Mouse (Mus musculus): ENCODE measurements around the gene Mapkbp1. TPM values are rescaled to one million over a fixed set of nuclear protein-coding genes. Genes with fewer than 3 reads are reported as not detected.

Mapkbp1 gene
- polyA plus RNA-seq, 1 experiment: 6.4 TPM

DNA sequence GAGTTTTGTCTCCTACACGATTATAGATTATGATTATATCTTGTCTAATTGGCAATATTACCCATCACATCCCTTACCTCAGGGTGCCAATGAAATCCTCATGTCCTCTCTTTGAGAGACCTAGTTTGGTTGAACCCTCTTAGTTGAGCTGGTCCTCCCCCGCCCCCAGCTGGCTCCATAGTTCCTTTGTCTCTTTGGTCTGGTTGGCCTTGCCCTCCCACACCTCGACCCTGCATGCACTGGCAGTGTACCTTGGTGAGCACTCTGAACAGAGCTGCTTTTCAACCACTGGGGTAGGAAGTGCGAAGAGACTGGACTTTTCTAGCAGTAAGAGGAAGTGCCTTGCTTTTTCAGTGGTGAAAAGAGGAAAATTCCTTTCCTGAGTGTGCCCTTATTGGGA, 29.5 kb downstream of the Mapkbp1 start:
- H3K4me3 ChIP-seq: no peak overlapping the region
- H3K4me2 ChIP-seq (ENCODE audit: low read depth): no peak overlapping the region
- no peak overlapping the region for H3ac ChIP-seq (ENCODE audit: control insufficient read depth, insufficient read length)
- H3K27me3 ChIP-seq (ENCODE audit: control insufficient read depth, insufficient read depth, insufficient read length): no peaks in the 10 kb centered on the region
- H3K36me3 ChIP-seq (ENCODE audit: control insufficient read depth, insufficient read depth): no peaks in the 10 kb centered on the region
- no peaks in the 10 kb centered on the region for H3K79me2 ChIP-seq (ENCODE audit: control insufficient read depth, insufficient read depth)
- TF ChIP-seq TCF12 (IDR thresholded peaks at IDR 0.05; ENCODE audit: insufficient read depth, poor library complexity, severe bottlenecking): no peak
- TF ChIP-seq POLR2A (IDR thresholded peaks at IDR 0.05; ENCODE audit: insufficient read length, low read depth): no peak
- TF ChIP-seq E2F4 (IDR thresholded peaks at IDR 0.05; ENCODE audit: insufficient read depth): no peak
- no peak for TF ChIP-seq SRF (IDR thresholded peaks at IDR 0.05; ENCODE audit: control insufficient read depth, insufficient read length, low read depth)
- TF ChIP-seq CEBPB (IDR thresholded peaks at IDR 0.05; ENCODE audit: insufficient read depth, poor library complexity, severe bottlenecking): no peak
- no peak for TF ChIP-seq REST (IDR thresholded peaks at IDR 0.05; ENCODE audit: insufficient read depth, insufficient read length)
- no peak for TF ChIP-seq TCF3 (IDR thresholded peaks at IDR 0.05; ENCODE audit: insufficient read length, low read depth)
- TF ChIP-seq POLR2AphosphoS2 (IDR thresholded peaks at IDR 0.05; ENCODE audit: insufficient read length, low read depth): no peak
- TF ChIP-seq MYOD1 (IDR thresholded peaks at IDR 0.05; ENCODE audit: control insufficient read depth in 1 of 3, insufficient read length in 2 of 3, low read depth in 2 of 3): no peak

DNA sequence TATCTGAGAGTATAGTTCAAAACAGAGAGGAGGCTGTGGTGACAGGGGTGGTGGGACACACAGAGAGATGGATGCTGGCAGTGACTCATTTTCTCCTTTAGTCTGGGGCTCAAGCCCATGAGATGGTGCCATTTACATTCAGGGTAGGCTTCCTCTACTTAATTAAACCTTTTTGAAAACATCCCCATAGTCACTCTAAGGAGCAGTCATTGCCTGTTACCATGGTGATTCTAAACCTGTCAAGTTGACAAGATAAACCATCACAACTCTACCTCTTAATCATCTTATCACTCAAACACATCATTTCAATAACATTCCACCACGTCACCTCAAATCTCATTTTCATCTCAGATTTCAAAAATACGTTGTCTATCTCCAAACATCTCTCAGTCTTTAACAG, 31.5 kb downstream of the Mapkbp1 start:
- H3K4me2 ChIP-seq (ENCODE audit: low read depth): no peak overlapping the region
- no peaks in the 10 kb centered on the region for H3K27me3 ChIP-seq (ENCODE audit: control insufficient read depth, insufficient read depth, insufficient read length)
- TF ChIP-seq MYOD1 (IDR thresholded peaks at IDR 0.05; ENCODE audit: control insufficient read depth in 1 of 3, insufficient read length in 2 of 3, low read depth in 2 of 3) (no peak), TCF12 (IDR thresholded peaks at IDR 0.05; ENCODE audit: insufficient read depth, poor library complexity, severe bottlenecking) (no peak), REST (IDR thresholded peaks at IDR 0.05; ENCODE audit: insufficient read depth, insufficient read length) (no peak), TCF3 (IDR thresholded peaks at IDR 0.05; ENCODE audit: insufficient read length, low read depth) (no peak), CEBPB (IDR thresholded peaks at IDR 0.05; ENCODE audit: insufficient read depth, poor library complexity, severe bottlenecking) (no peak), POLR2AphosphoS2 (IDR thresholded peaks at IDR 0.05; ENCODE audit: insufficient read length, low read depth) (no peak), SRF (IDR thresholded peaks at IDR 0.05; ENCODE audit: control insufficient read depth, insufficient read length, low read depth) (no peak), POLR2A (IDR thresholded peaks at IDR 0.05; ENCODE audit: insufficient read length, low read depth) (no peak), USF1 (IDR thresholded peaks at IDR 0.05; ENCODE audit: low read depth) (no peak), MAX (IDR thresholded peaks at IDR 0.05; ENCODE audit: low read depth) (no peak), MYOG (IDR thresholded peaks at IDR 0.05; ENCODE audit: control insufficient read depth in 1 of 3, insufficient read depth in 1 of 3, insufficient read length in 2 of 3, low read depth in 2 of 3) (no peak), E2F4 (IDR thresholded peaks at IDR 0.05; ENCODE audit: insufficient read depth) (no peak)
- no peaks in the 10 kb centered on the region for H3K36me3 ChIP-seq (ENCODE audit: control insufficient read depth, insufficient read depth)
- H3ac ChIP-seq (ENCODE audit: control insufficient read depth, insufficient read length): no peak overlapping the region
- H3K79me2 ChIP-seq (ENCODE audit: control insufficient read depth, insufficient read depth): no peaks in the 10 kb centered on the region
- no peak overlapping the region for H3K4me3 ChIP-seq

DNA sequence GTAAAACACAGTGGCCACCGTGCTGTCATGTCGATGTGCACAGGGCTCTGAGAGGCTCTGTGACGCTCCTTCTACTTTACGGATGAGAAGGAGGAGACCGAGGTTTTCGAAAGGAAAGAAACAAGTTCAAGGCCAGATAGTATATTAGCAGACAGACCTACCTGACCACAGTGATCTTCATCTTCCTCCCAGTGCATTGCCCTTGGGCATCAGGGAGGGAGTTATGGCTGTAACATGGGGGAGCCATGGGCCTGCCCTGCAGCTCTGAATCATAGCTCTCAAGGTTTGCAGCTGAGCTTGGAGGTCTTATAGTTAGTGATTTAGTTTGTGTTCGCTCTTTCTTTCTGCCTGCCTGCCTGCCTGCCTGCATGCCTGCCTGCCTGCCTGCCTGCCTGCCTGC, 34.2 kb downstream of the Mapkbp1 start:
- no peaks in the 10 kb centered on the region for H3K79me2 ChIP-seq (ENCODE audit: control insufficient read depth, insufficient read depth)
- TF ChIP-seq SRF (IDR thresholded peaks at IDR 0.05; ENCODE audit: control insufficient read depth, insufficient read length, low read depth): no peak
- no peak for TF ChIP-seq MAX (IDR thresholded peaks at IDR 0.05; ENCODE audit: low read depth)
- TF ChIP-seq POLR2A (IDR thresholded peaks at IDR 0.05; ENCODE audit: insufficient read length, low read depth): no peak
- TF ChIP-seq REST (IDR thresholded peaks at IDR 0.05; ENCODE audit: insufficient read depth, insufficient read length): no peak
- TF ChIP-seq E2F4 (IDR thresholded peaks at IDR 0.05; ENCODE audit: insufficient read depth): no peak
- TF ChIP-seq TCF3 (IDR thresholded peaks at IDR 0.05; ENCODE audit: insufficient read length, low read depth): no peak
- no peak for TF ChIP-seq MYOD1 (IDR thresholded peaks at IDR 0.05; ENCODE audit: control insufficient read depth in 1 of 3, insufficient read length in 2 of 3, low read depth in 2 of 3)
- no peak for TF ChIP-seq MYOG (IDR thresholded peaks at IDR 0.05; ENCODE audit: control insufficient read depth in 1 of 3, insufficient read depth in 1 of 3, insufficient read length in 2 of 3, low read depth in 2 of 3)
- no peak for TF ChIP-seq CEBPB (IDR thresholded peaks at IDR 0.05; ENCODE audit: insufficient read depth, poor library complexity, severe bottlenecking)
- TF ChIP-seq USF1 (IDR thresholded peaks at IDR 0.05; ENCODE audit: low read depth): no peak
- no peak for TF ChIP-seq TCF12 (IDR thresholded peaks at IDR 0.05; ENCODE audit: insufficient read depth, poor library complexity, severe bottlenecking)
- TF ChIP-seq POLR2AphosphoS2 (IDR thresholded peaks at IDR 0.05; ENCODE audit: insufficient read length, low read depth): no peak
- no peak overlapping the region for H3K4me3 ChIP-seq
- no peaks in the 10 kb centered on the region for H3K36me3 ChIP-seq (ENCODE audit: control insufficient read depth, insufficient read depth)
- no peak overlapping the region for H3ac ChIP-seq (ENCODE audit: control insufficient read depth, insufficient read length)
- H3K4me2 ChIP-seq (ENCODE audit: low read depth): no peak overlapping the region
- H3K27me3 ChIP-seq (ENCODE audit: control insufficient read depth, insufficient read depth, insufficient read length): no peaks in the 10 kb centered on the region

DNA sequence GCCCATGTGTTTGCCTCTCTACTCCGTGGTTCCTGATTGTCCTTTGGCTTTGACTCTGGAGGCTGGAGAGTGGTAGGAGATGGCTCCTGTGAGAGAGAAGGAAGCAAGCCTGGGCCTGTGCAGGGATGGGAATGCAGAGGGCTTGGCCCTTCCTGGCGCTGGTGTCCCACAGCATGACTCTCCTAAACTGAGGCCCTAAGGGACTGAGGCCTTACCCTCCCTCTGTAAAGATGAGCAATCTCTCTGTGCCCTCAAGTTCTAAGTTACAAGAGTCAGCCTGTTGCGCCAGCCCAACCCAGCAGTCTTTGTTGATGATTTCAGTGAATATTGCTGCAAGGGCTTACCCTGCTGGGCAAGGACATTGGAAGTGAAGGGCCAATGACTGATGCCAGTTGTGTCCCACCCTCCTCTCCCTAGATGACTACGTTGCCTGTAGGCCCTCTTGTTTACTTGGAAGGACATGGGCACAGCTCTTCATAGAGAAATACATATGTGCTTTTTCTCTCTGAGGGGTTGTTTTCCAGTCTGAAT, 35.2 kb downstream of the Mapkbp1 start:
- H3ac ChIP-seq (ENCODE audit: control insufficient read depth, insufficient read length): no peak overlapping the region
- H3K4me2 ChIP-seq (ENCODE audit: low read depth): no peak overlapping the region
- H3K27me3 ChIP-seq (ENCODE audit: control insufficient read depth, insufficient read depth, insufficient read length): no peaks in the 10 kb centered on the region
- H3K4me3 ChIP-seq: no peak overlapping the region
- no peaks in the 10 kb centered on the region for H3K36me3 ChIP-seq (ENCODE audit: control insufficient read depth, insufficient read depth)
- no peaks in the 10 kb centered on the region for H3K79me2 ChIP-seq (ENCODE audit: control insufficient read depth, insufficient read depth)
- TF ChIP-seq CEBPB (IDR thresholded peaks at IDR 0.05; ENCODE audit: insufficient read depth, poor library complexity, severe bottlenecking) (no peak), POLR2A (IDR thresholded peaks at IDR 0.05; ENCODE audit: insufficient read length, low read depth) (no peak), TCF12 (IDR thresholded peaks at IDR 0.05; ENCODE audit: insufficient read depth, poor library complexity, severe bottlenecking) (no peak), SRF (IDR thresholded peaks at IDR 0.05; ENCODE audit: control insufficient read depth, insufficient read length, low read depth) (no peak), MAX (IDR thresholded peaks at IDR 0.05; ENCODE audit: low read depth) (no peak), TCF3 (IDR thresholded peaks at IDR 0.05; ENCODE audit: insufficient read length, low read depth) (no peak), MYOG (IDR thresholded peaks at IDR 0.05; ENCODE audit: control insufficient read depth in 1 of 3, insufficient read depth in 1 of 3, insufficient read length in 2 of 3, low read depth in 2 of 3) (no peak)

DNA sequence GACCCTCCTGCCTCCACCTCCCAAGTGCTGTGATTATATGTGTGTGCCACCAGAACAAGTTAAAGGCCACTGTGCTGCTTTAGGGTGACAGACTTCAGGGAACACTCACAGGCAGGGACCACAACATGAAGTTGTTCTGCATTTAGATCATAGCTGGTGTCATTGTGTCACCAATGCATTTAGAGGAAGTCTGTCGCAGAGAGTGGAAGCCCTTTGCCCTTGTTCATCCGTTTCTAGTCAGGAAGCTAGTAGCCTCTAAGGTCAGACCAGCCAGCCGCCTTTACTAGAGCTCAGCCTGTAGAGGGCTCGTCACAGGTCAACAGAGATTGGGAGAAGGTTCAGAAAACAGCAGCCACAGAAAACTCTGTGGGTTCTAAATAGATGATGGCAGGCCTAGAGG, 36.2 kb downstream of the Mapkbp1 start:
- no peaks in the 10 kb centered on the region for H3K36me3 ChIP-seq (ENCODE audit: control insufficient read depth, insufficient read depth)
- no peak overlapping the region for H3K4me2 ChIP-seq (ENCODE audit: low read depth)
- TF ChIP-seq POLR2AphosphoS2 (IDR thresholded peaks at IDR 0.05; ENCODE audit: insufficient read length, low read depth) (no peak), E2F4 (IDR thresholded peaks at IDR 0.05; ENCODE audit: insufficient read depth) (no peak), POLR2A (IDR thresholded peaks at IDR 0.05; ENCODE audit: insufficient read length, low read depth) (no peak), REST (IDR thresholded peaks at IDR 0.05; ENCODE audit: insufficient read depth, insufficient read length) (no peak), SRF (IDR thresholded peaks at IDR 0.05; ENCODE audit: control insufficient read depth, insufficient read length, low read depth) (no peak), MYOG (IDR thresholded peaks at IDR 0.05; ENCODE audit: control insufficient read depth in 1 of 3, insufficient read depth in 1 of 3, insufficient read length in 2 of 3, low read depth in 2 of 3) (no peak), TCF12 (IDR thresholded peaks at IDR 0.05; ENCODE audit: insufficient read depth, poor library complexity, severe bottlenecking) (no peak), MYOD1 (IDR thresholded peaks at IDR 0.05; ENCODE audit: control insufficient read depth in 1 of 3, insufficient read length in 2 of 3, low read depth in 2 of 3) (no peak), CEBPB (IDR thresholded peaks at IDR 0.05; ENCODE audit: insufficient read depth, poor library complexity, severe bottlenecking) (no peak), USF1 (IDR thresholded peaks at IDR 0.05; ENCODE audit: low read depth) (no peak), MAX (IDR thresholded peaks at IDR 0.05; ENCODE audit: low read depth) (no peak), TCF3 (IDR thresholded peaks at IDR 0.05; ENCODE audit: insufficient read length, low read depth) (no peak)
- no peaks in the 10 kb centered on the region for H3K79me2 ChIP-seq (ENCODE audit: control insufficient read depth, insufficient read depth)
- no peaks in the 10 kb centered on the region for H3K27me3 ChIP-seq (ENCODE audit: control insufficient read depth, insufficient read depth, insufficient read length)
- no peak overlapping the region for H3K4me3 ChIP-seq
- no peak overlapping the region for H3ac ChIP-seq (ENCODE audit: control insufficient read depth, insufficient read length)
